Mouse (Mus musculus) mesoderm, embryonic 11.5 days (tissue): ENCODE data around the gene Ttc39b.
A peak's percentile ranks its signal among the peaks of the same experiment; 100 is the strongest.

Experiments
- DNase-seq: peaks from one replicate; pipeline ENCODE4 v3.0.0-alpha.2; 2012; ENCODE audit warnings: low read depth, low spot score

Gene Ttc39b

GRCm38 (mm10) chr4:83228664-83229283 lies 95.3 kb downstream of the Ttc39b start:
- no peak for DNase-seq

- DNase-seq = no peak
These were observed 96.0 kb downstream of the Ttc39b start for GRCm38 (mm10) chr4:83228073-83228472.

- no peak for DNase-seq
These were observed 98.3 kb downstream of the Ttc39b start for GRCm38 (mm10) chr4:83225633-83226360.

- peak; percentile 34 for DNase-seq
These were observed 99.8 kb downstream of the Ttc39b start for GRCm38 (mm10) chr4:83224242-83224641.

GRCm38 (mm10) chr4:83223197-83223596 lies 100.9 kb downstream of the Ttc39b start:
- DNase-seq = no peak

- DNase-seq = no peak
These were observed 103.1 kb downstream of the Ttc39b start for GRCm38 (mm10) chr4:83220761-83221557.

- DNase-seq = no peak
These were observed 104.8 kb downstream of the Ttc39b start for GRCm38 (mm10) chr4:83219253-83219652.

GRCm38 (mm10) chr4:83217128-83217527 lies 106.9 kb downstream of the Ttc39b start:
- no peak for DNase-seq

GRCm38 (mm10) chr4:83216381-83216780 lies 107.7 kb downstream of the Ttc39b start:
- DNase-seq = no peak

GRCm38 (mm10) chr4:83215776-83216175 lies 108.3 kb downstream of the Ttc39b start:
- no peak for DNase-seq

- no peak for DNase-seq
These were observed 109.1 kb downstream of the Ttc39b start for GRCm38 (mm10) chr4:83214822-83215558.

- no peak for DNase-seq
These were observed 110.3 kb downstream of the Ttc39b start for GRCm38 (mm10) chr4:83213752-83214151.

GRCm38 (mm10) chr4:83211709-83212108 lies 112.3 kb downstream of the Ttc39b start:
- no peak for DNase-seq

GRCm38 (mm10) chr4:83210437-83210836 lies 113.6 kb downstream of the Ttc39b start:
- no peak for DNase-seq

GRCm38 (mm10) chr4:83206803-83207586 lies 117.1 kb downstream of the Ttc39b start:
- DNase-seq = peak; percentile 31

- DNase-seq = no peak
These were observed 117.6 kb downstream of the Ttc39b start for GRCm38 (mm10) chr4:83206416-83206802.

GRCm38 (mm10) chr4:83199391-83199790 lies 124.7 kb downstream of the Ttc39b start:
- peak; percentile 38 for DNase-seq

- DNase-seq = no peak
These were observed 125.9 kb downstream of the Ttc39b start for GRCm38 (mm10) chr4:83198123-83198522.

- no peak for DNase-seq
These were observed 134.3 kb downstream of the Ttc39b start for GRCm38 (mm10) chr4:83189736-83190135.

- no peak for DNase-seq
These were observed 136.7 kb downstream of the Ttc39b start for GRCm38 (mm10) chr4:83187324-83187723.

- DNase-seq = no peak
These were observed 137.6 kb downstream of the Ttc39b start for GRCm38 (mm10) chr4:83186448-83186847.
